Mouse (Mus musculus): ENCODE measurements around the gene Wnk4.

GRCm38 (mm10) chr11:101220853-101221252 is 39.5 kb upstream of the Wnk4 start:
- TF ChIP-seq EP300 (IDR thresholded peaks at IDR 0.05; ENCODE audit: low read depth) (no peak), CTCF (IDR thresholded peaks at IDR 0.05; ENCODE audit: low read depth) (no peak)

All from liver, postnatal 0 days (tissue).